Mouse (Mus musculus) layer of hippocampus, postnatal 36 days (tissue): ENCODE results near the gene Olfr847. TPM values are rescaled to one million over a fixed set of nuclear protein-coding genes. Genes with fewer than 3 reads are reported as not detected.

Experiments used
- DNase-seq, 2 experiments: peaks; one replicate each; pipeline ENCODE4 v3.0.0; 2022
- total RNA-seq, 2 experiments: library from RNA; stranded (reverse); gene quantifications; 2 replicates each; pipeline ENCODE4 v1.2.3; 2021

Olfr847 gene
- not detected for total RNA-seq

DNA sequence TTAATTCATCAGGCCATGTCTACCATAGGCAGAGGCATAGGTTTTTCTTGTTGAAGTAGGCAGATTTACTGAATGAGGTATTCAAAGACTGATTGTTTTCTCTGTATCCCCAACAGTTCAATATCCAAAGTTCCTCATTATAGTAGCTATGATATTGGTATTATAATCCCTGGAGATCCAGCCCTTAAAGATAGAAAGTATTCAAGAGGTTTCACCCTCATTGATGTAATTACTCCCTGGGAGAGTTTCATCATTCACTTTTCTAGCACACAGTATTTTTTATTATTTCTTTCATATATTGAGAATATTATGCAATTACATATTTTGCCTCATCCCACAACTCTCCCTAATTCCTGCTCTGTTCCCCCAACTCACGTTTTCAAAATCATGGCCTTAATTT lies at the start of gene Olfr847:
Olfr847 (minus strand) TSS at position 101 of the 400 bp plus-strand sequence.
- no peak for DNase-seq

DNA sequence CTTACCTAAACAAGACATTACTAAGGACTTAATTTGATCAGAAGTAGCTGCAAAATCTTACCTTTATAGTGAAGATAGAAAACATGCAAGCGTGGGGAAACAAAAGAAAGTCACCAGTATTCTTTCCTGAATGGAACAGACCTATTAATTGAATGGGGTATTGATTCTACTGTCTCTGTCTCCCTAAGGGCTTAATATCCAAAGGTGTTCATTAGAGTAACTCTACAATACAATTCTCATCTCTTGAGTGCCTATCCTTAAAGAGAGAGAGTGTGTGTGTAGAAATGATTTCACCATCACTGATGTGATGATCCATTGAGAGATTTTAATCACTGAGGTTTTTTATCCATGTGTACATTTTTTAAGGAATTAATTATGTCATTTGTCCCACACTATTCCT lies 14.6 kb downstream of the Olfr847 start, which contains the start of gene Olfr846:
Olfr846 (minus strand) TSS at position 101 of the 400 bp plus-strand sequence.
- DNase-seq, result no peak

DNA sequence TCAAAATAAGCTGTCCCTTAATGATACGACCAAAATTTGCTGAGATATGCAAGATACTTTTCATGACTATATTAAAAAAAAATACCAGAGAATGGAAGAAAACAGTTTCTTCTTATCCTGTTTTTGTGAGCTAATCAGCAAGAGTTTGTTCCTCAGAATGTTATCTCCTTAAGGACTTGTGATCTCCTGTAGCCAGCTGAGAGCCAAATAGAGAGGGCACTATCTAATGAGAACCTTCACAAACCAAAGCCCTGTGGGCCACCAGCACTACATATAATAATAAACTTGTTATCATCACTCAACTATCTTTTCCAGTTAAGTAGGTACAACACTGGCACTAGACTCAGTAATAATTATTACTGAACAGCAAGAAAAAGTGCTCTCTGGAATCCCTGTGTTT lies 42.3 kb downstream of the Olfr847 start, which contains the start of gene Olfr845:
Olfr845 (plus strand) TSS at position 301 of the 400 bp plus-strand sequence.
- no peak for DNase-seq

Other genes with a start within 250 kb of the Olfr847 start
- gene Olfr837, start 242.4 kb downstream of the Olfr847 start, total RNA-seq, result not detected
- under 1 TPM; 0.05 to 0.07 TPM for gene Olfr839-ps1, start 201.4 kb downstream of the Olfr847 start, total RNA-seq
- not detected for gene Olfr843, start 126.7 kb downstream of the Olfr847 start, total RNA-seq
- gene Olfr844, start 62.3 kb downstream of the Olfr847 start, total RNA-seq, result not detected
- gene Olfr845, start 42.2 kb downstream of the Olfr847 start, total RNA-seq, result not detected
- gene Olfr846, start 14.7 kb downstream of the Olfr847 start, total RNA-seq, result not detected
- gene Olfr849, start 61.6 kb upstream of the Olfr847 start, total RNA-seq, result not detected
- gene Olfr850, start 99.6 kb upstream of the Olfr847 start, total RNA-seq, result not detected
- not detected for gene Olfr851, start 114.6 kb upstream of the Olfr847 start, total RNA-seq
- gene Olfr853, start 162.4 kb upstream of the Olfr847 start, total RNA-seq, result not detected
- not detected for gene Olfr854, start 188.7 kb upstream of the Olfr847 start, total RNA-seq
- not detected for gene Olfr855, start 203.9 kb upstream of the Olfr847 start, total RNA-seq
- 10 to 100 TPM; 20.2 to 21.2 TPM for gene Zfp317, start 243.4 kb upstream of the Olfr847 start, total RNA-seq